Mouse (Mus musculus) cortical plate, adult 2 months (tissue): Measurements from ENCODE around the gene Cmtm5.

Experiments used
- CTCF ChIP-seq: fragments of 200-500 bp; IDR thresholded peaks from 2 replicates; pipeline ENCODE4 v1.5.1; 2011; ENCODE audit warnings: mild to moderate bottlenecking, control low read depth, low read length; ENCODE audit not compliant: insufficient read depth; ENCODE audit errors: extremely low read depth
- POLR2A ChIP-seq: fragments of 200-500 bp; IDR thresholded peaks from 2 replicates; pipeline ENCODE4 v1.6.1; 2011; ENCODE audit warnings: mild to moderate bottlenecking, low read length, control low read depth; ENCODE audit not compliant: insufficient read depth; ENCODE audit errors: extremely low read depth

DNA sequence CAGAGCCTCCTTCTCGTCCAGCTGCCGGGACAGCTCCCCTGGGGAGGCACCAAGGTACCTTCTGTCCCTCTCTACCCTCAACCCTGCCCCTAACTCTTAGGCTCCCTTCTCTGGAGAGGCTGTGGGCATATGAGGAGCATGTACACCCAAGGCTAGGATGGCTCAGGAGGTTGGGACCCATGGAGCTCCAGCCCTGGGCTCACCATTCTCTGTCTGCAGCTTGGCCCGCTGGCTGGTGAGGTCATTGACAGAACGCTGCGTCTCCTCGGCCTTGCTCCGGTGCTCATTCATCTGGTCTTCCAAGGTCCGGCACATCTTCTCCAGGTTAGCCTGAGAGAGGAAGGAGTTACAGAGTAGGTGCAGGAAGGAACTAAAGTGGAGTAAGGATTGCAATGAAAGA, 42.6 kb downstream of the Cmtm5 start:
- no peak for TF ChIP-seq POLR2A
- TF ChIP-seq CTCF, result no peak
